Mouse (Mus musculus) monocyte, adult 2 months (primary cell): ENCODE data around the gene Tcaf2.

Experiments
- DNase-seq, 2 experiments: peaks; one replicate each; pipeline ENCODE4 v3.0.0; 2022; ENCODE audit warnings: low spot score in 2 of 2, low read depth in 1 of 2

The Tcaf2 gene

DNA sequence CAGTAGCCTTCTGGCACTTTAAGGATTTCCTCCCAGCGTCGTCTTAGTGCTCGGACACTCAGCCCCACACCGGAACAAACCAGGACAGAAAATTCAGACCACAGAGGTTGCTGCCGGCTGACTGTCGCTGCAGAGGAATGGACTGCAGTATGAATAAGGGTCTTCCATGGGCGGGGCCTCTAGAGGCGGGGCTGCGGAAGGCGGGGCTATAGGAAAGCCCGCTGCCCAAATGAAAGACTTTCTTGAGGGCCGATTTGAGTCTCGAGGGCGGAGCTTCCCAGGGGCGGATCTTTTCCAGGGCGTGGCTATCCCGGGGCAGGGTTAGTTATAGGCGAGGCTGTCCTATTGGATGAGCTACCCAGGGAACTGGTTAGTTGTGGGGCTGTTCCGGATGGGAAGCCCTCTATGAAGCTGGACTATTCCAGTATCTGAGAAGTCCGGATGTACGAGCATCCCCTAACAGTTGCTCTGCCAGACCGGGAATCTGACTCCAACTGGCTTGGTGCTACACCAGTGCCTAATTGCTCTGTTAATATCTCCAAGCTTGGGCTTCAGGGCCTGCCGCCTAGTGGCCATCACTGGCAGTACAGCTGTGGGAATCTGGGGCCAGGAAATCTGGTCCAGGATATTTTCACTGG lies at the start of gene Tcaf2:
Gene Tcaf2, minus strand, starts transcription at position 343 of the 638 bp plus-strand sequence.
- DNase-seq, result peak in 1 of 2 experiments; percentile 1

GRCm38 (mm10) chr6:42692517-42693190 lies 47.6 kb upstream of the Tcaf2 start:
- no peak for DNase-seq

GRCm38 (mm10) chr6:42692154-42692516 lies 47.1 kb upstream of the Tcaf2 start:
- no peak for DNase-seq

GRCm38 (mm10) chr6:42689761-42690160 lies 44.7 kb upstream of the Tcaf2 start:
- no peak for DNase-seq

GRCm38 (mm10) chr6:42687907-42688306 lies 42.9 kb upstream of the Tcaf2 start:
- no peak for DNase-seq

DNA sequence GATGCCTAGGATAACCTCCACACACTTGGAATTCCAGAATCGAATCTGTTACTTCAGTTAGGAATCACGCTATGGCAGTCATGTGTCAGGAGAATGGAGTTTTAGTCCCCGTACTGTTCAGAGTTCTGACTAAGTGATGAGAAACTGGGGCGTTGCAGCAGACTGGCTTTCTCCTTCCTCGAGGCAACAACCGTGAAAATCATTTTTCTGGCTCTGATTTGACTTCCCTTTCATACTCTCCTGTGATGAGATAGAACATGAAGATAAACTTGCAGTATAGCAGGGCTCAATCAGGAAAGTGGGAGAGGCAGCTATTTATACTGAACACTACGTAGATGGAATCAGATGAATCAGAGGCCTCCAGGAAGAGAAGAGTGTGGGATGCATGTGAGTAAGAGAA lies 35.0 kb upstream of the Tcaf2 start:
- DNase-seq, result no peak

DNA sequence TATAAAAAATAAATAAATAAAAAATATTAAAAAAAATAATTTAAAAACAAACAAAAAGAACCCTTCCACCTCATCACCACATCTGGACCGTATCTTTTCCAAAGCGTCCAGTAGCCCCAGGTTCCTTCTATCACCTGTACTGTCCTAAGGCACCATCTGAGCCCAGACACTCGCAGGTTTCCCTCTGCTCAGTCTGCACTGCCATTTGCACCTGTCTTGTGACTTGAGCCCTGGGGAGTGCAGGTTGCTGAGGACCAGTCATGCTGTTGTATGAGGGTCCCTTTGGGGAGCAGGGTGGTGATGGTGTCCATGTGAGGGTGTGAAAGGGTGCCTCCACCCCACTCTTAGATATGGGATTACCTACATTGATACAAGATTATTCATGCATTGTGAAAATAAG lies 31.0 kb upstream of the Tcaf2 start:
- DNase-seq, result no peak

- no peak for DNase-seq
These were observed 26.7 kb upstream of the Tcaf2 start for GRCm38 (mm10) chr6:42671767-42672166.

GRCm38 (mm10) chr6:42667722-42668121 lies 22.7 kb upstream of the Tcaf2 start:
- DNase-seq, result no peak

DNA sequence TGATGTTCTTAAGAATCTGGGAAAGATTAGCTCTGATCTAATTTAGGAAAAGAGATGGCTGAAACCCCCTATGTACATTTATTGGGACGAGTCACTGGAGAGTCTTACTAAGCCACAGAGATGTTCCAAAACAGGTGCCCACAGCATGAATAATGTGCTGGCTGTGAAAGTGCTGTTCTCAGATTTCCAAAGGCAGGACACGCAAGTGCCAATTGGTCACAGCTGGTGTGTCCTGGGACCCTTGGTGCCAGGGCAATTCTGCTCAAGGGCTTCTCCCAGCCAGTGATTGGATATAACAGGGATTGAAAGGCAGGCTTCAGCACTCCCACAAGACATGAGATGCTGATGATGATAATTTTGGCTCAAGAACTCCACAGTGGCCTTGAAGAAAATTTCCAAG lies 16.7 kb upstream of the Tcaf2 start:
- no peak for DNase-seq

DNA sequence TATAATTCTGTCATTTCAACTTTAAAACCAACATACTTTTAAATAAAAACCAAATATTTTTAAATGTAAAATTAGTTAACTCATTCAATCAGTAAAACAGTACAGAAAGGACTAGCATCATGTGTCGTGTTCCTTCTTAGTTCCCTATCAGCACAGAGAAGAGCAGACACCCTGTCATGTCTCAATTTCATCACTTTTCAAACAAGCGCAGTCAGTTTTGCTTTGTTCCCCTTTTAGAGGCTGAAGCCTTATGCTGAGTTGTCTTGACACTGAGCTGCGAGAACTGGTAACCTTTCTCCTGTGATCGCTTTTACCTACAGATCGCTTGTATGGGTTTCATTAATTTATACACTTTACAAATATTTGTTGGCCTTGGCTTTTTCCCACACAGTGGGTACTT lies 10.7 kb downstream of the Tcaf2 start:
- DNase-seq, result no peak

- no peak for DNase-seq
These were observed 13.7 kb downstream of the Tcaf2 start for GRCm38 (mm10) chr6:42631395-42631794.

DNA sequence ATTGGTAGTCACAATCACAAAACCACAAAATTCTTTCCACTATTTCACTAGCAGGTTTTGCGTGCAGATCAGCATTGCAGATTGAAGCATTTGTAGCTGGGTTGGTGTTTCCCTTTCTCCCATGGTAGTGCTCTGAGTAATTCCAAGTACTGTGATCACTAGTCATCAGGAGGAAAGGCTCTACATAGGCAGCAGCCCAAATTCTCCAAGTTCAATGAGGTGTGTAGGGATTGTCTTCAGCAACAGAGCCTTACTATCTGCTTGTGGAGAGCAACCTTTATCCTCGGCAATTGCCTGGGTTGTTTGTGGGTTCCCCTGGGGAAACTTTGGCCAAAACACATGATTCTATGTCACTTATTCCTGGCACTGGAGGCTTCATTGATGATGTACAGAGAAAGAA lies 28.1 kb downstream of the Tcaf2 start:
- DNase-seq, result no peak

- DNase-seq, result no peak
These were observed 32.8 kb downstream of the Tcaf2 start for GRCm38 (mm10) chr6:42612218-42612617.

DNA sequence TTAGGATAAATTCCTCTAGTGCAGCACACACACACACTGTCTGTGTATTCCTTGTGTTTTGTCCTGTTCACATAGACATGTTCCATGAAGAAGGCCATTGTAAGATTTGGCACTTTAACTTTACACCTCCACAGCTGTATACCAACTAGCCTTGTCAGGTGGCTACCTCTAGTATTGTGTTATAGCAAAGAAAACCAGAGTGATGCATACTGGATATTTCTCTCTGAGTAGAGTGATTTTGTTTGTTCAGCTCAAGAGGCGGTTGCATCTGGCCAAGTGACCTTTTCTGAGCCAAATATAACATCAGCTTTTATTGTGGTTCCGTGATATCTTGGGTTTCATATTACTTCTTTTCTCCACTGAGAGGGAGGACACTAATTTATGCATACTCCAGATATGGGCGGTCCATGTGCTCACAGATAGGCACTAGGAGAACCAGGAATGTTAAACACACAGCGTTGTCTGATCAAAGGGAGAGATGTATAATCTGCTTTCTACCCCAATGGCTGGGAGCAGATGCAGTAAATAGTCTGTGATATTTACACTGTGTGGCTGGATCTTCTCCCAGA lies 34.0 kb downstream of the Tcaf2 start:
- DNase-seq, result no peak

DNA sequence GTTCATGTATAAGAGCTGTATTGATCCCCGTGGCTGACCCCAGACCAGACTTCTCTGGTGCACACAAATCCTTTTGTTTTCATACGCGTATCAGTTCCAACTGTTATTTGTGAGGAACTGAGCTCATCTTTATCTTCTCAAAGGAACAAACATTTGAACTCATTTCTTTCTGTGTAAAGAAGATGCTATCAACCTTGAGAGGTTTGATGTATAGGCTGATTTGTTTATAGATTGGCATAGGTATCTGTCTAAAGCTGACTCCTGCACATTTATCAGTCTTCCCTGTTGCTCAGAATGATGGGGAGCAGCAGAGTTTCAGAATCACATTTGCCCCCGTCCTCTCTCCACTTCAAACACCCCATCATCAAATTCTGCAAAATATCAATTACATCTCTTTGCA lies 47.5 kb downstream of the Tcaf2 start, which contains the start of gene Tcaf3:
Gene Tcaf3, minus strand, starts transcription at position 101 of the 400 bp plus-strand sequence.
- DNase-seq, result no peak

GRCm38 (mm10) chr6:42593138-42593882 lies 51.7 kb downstream of the Tcaf2 start:
- DNase-seq, result no peak

DNA sequence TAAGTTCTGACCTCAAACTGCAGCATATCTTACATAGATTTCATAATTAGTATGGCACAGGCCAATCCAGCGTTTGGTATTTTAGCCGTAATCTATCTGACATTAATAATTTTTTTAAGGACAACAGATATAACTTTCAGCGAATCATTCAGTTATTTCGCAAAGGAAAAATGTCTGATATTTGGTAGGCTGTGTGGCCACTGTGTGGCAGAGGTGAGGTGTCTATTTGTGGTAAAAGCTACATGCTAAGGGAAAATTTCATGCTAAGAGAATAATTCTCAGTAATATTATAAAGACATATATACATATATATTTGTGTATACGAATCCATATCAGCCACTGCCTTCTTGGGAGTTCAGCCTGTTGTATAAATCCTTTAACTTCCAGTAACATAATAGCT lies 58.5 kb downstream of the Tcaf2 start:
- DNase-seq, result no peak

DNA sequence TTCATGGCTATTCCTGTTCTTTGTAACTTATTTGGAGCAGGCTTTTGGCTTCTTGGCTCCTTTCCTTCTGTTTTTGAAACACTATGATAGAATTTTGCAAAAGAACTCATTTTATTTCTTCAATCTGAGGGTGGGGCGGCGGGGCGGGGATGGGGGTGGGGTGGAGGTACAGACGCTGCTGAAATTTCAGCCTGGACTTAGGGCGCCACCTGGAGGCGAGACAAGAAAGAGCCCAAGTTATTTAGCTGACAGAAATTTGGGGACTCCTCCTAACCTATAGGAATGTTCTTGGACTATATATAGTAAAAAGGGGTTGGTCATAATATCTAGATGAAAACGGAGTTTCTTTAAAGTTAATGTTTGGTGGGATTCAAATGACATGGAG lies 61.6 kb downstream of the Tcaf2 start:
- no peak for DNase-seq

DNA sequence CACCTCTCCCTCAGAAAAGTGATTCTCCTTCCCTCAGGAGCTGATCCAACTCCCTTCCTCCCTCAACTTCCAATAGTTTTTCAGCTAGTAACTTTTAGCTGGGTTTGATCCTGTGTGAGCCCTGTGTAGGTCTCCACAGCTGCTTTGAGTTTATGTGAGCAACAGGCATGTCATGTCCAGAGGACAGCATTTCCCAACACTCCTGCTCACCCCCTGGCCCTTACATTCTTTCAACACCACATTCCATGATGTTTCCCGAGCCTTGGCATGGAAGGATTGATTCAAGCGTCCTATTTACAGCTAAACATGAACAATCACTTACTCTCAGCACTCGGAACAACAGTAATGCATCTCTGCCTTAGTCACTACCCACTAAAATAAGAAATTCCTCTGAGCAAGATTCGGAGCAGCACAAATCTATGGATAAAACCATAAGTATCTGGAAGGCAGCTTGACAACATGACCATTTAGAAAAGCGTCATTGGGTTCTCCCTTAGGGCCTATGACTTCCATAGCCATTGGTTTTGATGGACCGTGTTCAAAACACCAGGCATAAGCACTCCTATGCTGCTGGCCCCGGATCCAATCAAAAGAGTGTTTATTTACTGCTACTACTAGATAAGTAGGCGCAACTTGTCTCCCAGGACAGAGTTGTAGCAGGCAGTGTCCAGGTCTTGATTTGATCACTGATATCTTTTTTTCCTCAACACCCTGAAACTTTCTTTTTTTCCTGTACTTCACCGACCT lies 62.1 kb downstream of the Tcaf2 start:
- DNase-seq, result no peak

DNA sequence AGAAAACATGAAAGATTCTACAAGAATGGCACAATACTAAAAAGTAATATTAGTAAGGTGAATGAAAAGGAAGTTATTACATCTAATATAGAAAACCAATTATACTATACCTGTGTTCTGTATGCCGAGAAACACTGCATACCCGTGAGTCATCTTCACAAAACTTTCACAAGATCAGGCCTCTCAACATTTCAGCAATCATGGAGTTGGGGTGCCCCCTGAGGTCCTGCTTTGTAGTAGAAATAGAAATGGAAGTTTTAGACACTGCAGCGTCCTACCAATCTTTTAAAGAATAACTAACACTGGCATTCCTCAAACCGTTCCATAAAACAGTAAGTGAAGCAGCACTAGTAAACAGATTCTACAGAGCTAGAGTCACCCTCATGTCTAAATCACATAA lies 66.4 kb downstream of the Tcaf2 start:
- DNase-seq, result no peak
